Mouse (Mus musculus) liver, embryonic 14 days (tissue): ENCODE data around the gene Serpine2. TPM values are rescaled to one million over a fixed set of nuclear protein-coding genes. Genes with fewer than 3 reads are reported as not detected.

ENCODE experiments used
- polyA plus RNA-seq: library from polyadenylated mRNA; depleted of rRNA; stranded (reverse); fragments of >200 nt; gene quantifications from 2 replicates; pipeline ENCODE4 v1.2.3, GENCODE M21; 2012; rRNA removed

Gene Serpine2
- polyA plus RNA-seq: 2.8 and 3.4 TPM in 2 replicates

DNA sequence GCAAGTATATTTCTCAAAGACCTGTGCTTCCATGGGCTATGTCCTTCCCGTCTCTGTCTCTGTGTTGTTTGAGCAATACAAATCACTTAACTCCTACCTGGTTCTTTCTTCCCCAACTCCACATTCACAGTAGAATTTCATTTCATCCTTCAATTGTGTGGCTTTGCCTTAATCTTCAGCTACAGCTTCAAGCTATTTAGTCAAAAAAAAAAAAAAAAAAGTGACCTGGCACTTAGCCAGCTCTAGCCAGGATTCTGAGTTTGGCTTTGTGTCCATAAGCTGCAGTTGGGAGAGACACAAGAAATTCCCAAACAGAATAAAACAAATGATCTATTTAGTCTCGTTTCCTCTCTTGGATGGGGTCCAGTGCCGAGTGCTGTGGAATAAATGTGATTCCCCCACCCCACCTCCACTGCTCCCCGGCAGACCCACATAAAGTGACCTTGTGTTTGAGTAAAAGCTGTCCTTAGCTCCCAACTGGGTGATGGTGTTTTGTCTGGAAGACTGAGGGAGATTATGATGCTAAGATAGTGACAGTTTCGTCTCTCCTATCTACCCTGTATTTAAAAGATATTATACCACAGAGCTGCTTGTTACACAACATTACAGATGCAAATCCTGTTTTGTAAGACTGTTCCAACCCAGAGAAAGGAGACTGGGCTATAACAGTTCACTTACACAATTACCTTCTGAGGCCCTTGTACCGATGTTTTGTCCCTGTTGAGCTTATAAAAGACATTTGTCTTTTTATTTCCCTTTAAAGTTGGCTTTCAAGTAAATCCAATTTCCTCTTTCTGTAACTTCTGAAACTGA, at the start of gene Serpine2:
Gene Serpine2 (minus strand): TSS at position 51 of the 813 bp plus-strand sequence.

DNA sequence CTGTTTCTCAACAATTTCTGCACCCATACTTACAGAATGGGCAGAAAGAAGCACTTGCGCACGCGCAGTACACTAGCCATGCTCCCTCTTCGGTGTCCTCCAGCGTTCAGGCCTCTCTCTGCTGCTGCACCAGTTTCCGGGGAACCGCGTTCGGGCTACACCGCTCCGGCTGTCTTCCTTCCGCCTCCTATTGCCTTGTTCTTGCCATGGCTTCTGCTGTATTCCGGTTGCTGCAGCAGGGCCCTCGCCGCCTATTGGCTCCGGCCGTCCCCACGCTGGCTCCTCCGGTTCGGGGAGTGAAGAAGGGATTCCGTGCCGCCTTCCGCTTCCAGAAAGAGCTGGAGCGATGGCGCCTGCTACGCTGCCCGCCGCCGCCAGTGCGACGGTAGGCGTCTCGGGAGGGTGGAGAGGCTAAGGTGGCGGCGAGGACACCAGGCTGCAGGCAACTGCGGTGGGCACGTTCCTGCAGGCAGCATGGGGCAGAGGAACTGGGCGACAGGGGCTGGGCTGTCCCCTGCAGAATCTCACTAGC, 85.0 kb downstream of the Serpine2 start, which contains the start of the genes Mrpl44 and Wdfy1:
Gene Mrpl44 (plus strand): TSS at position 92 of the 532 bp plus-strand sequence.
Gene Wdfy1 (minus strand): TSS at position 217 of the 532 bp plus-strand sequence.

Other genes starting within 250 kb of the Serpine2 start
- 1.5 and 2.1 TPM in 2 replicates for gene Ap1s3, start 189.2 kb downstream of the Serpine2 start, polyA plus RNA-seq
- gene Mrpl44, start 85.2 kb downstream of the Serpine2 start, polyA plus RNA-seq: 10.5 and 13.9 TPM in 2 replicates
- gene Wdfy1, start 85.0 kb downstream of the Serpine2 start, polyA plus RNA-seq: 4.4 and 5.5 TPM in 2 replicates